Mouse (Mus musculus) adrenal gland, adult (tissue): ENCODE results near the gene Wdtc1.

Source experiments
- DNase-seq, 2 experiments: peaks; one replicate each; pipeline ENCODE4 v3.0.0; 2022 to 2023; ENCODE audit warnings: low spot score in 1 of 2; ENCODE audit not compliant: inconsistent age in 2 of 2

The Wdtc1 gene

DNA sequence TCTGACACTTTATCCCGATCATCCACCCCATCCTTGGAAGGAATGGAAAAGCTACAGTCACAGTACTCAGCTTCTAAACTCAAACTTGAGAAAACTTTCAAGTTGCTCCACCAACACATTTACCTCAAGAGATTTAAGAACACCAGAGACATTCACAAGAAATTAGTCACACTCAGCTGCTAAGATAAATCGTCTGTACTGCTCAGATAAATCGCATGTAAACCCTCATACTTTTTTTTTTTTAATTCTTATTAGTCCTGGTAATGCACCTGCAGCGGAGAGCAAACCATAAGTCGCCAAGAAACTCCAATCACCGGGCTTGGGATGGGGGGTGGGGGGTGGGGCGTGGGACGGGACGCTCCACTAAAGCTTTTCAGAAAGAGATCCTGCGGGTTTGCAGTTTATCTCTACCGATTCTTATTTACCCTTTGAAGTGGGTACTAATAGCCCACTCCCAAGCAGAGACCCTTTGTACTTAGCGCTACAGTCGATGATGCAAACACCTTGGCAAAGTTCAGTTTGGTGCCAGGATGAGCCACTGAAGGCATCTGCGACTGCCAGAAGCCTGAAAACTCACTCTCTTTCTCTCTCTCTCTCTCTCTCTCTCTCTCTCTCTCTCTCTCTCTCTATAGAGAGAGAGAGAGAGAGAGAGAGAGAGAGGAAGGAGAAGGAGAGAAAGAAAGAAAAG, 15.3 kb downstream of the Wdtc1 start:
- peak in 1 of 2 experiments; percentile 38 for DNase-seq

- DNase-seq: no peak
These were observed 20.0 kb downstream of the Wdtc1 start for GRCm38 (mm10) chr4:133333306-133333705.

GRCm38 (mm10) chr4:133330296-133330695, 23.0 kb downstream of the Wdtc1 start:
- no peak for DNase-seq

- no peak for DNase-seq
These were observed 25.2 kb downstream of the Wdtc1 start for GRCm38 (mm10) chr4:133328129-133328528.

DNA sequence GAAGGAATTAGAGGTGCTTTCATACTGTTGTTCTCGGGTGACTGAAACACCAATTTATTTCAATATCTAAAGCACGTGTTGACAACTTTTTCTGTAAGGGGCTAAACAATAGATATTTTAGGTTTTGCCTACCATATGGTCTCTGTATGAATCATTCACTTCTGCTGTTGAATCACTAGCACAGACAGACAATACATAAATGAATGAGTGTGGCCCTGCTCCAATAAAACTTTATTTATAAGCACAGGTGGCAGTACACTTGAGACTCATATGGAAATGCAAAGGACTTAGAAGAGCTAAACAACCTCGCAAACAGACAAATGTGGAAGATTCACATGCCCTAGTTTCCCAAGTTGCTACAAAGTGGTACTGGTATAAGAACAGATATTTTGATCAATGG, 33.6 kb downstream of the Wdtc1 start:
- DNase-seq: no peak

DNA sequence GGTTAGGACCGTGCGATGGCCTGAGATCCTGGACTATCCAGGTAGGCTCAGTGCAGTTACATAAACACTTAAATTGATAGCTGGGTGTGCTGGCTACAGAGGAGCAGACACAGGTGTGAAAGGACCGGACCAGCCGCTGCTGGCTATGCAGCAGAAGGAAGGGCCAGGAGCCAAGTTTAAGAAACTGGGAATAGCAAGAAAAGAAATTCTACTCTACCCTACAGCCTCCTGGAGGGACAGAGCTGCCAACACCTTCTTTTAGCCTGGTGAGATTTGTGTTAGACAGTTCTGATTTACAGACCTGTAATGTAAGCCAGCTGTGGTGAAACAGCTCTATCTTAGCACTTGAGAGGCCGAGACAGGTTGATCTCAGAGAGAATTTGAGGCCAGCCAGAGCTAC, 37.3 kb downstream of the Wdtc1 start:
- no peak for DNase-seq

GRCm38 (mm10) chr4:133314896-133315295, 38.4 kb downstream of the Wdtc1 start:
- DNase-seq: peak in 1 of 2 experiments; percentile 71

- peak; percentile 82 to 95 for DNase-seq
These were observed 43.3 kb downstream of the Wdtc1 start for GRCm38 (mm10) chr4:133309948-133310347.

DNA sequence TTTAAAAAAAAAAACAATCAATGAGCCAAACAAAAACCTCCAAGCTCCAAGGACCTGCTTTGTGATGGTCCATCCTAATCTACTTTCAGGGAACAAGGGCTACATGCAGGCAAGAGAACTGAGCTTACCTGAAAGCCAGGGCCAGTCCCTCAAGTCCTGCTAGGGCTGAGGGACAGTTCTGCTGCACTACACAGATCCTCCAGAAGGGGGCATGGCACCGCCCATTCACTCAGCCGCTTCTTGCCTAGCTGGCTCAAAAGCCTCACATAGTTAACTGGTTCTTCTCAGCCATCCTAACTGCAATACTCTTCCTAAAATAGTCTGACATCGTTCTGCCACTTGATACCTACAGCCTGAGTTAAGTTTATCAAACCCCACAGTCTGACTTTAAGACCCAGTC, 46.0 kb downstream of the Wdtc1 start:
- peak; percentile 55 to 88 for DNase-seq

- DNase-seq: no peak
These were observed 47.5 kb downstream of the Wdtc1 start for GRCm38 (mm10) chr4:133305825-133306224.

DNA sequence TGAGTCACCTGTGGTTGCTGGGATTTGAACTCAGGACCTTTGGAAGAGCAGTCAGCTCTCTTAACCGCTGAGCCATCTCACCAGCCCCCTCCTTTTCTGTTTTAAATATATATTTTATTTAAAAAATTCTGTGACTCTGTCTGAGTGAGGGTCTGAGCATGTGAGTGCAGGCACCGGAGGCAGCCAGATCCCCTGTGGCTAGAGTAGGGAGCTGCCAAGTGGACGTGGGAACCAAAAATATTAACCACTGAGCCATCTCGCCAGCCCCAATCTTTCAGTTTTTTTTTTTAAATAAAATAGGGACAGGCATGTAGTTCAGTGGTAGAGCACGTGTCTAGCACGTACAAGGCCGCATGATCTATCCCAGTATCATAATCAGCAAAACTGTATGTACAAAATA, 48.5 kb downstream of the Wdtc1 start:
- DNase-seq: no peak

- DNase-seq: no peak
These were observed 50.6 kb downstream of the Wdtc1 start for GRCm38 (mm10) chr4:133302668-133303067.

- DNase-seq: peak; percentile 66 to 88
These were observed 51.5 kb downstream of the Wdtc1 start for GRCm38 (mm10) chr4:133301802-133302201.

DNA sequence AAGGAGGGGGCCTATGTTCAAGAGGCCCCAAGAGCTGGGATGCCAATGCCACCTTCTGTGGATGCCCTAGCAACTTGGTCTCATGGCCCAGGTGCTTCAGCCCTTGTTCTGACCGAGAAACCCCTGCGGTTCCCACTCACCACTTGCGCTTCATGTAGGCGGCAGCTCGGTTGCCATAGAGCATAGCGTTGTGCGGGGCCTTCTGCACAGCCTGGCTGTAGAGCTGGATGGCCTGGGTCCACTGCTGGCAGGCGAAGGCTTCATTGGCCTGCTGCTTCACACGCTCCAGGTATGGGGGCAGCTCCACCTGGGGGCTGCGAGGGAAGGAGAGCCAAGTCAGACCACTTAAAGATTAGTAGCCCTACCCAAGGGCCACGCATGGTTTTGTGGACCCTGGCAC, 52.9 kb downstream of the Wdtc1 start:
- no peak for DNase-seq

DNA sequence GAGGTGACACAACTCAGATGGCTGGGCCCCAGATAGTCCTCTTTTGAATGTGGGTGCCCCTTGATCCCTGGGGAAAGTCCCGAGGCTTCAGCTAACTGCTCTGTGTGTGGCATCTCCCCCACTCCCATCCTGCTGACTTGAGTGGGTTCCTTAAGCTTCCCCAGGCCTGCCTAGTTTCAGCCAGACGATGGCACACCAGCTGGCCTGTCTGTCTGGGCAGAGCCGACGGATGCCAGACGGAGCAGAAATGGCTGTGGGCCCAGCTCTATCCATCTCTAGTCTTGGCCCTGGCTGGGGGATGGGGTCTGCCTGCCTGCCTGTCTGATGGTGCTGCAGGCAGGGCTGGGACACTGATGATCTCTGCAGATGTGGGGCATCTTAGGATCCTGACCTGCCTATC, 53.6 kb downstream of the Wdtc1 start:
- no peak for DNase-seq

GRCm38 (mm10) chr4:133298516-133299365, 54.5 kb downstream of the Wdtc1 start:
- peak; percentile 70 to 78 for DNase-seq

DNA sequence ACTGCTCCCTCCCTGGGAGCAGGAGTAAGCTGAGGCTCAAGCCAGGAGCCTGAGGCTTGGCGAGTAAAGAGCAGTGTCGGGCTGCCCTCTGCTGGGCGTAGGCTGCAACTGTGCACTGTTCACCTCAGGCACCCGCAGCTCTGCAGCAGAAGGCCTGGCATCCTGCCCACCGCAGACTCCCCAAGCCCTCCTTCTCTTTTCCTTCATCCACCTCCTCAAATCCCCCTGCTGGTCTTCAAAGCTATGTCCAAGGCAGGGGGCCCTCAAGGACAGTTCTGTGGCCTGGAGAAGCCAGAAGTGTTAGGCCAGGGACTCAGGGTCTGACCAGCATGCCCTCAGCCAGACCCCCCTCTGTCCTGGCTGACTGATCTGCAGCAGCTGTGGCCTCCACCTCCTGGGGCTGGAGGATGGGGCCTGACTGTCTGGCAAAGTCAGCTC, 55.5 kb downstream of the Wdtc1 start:
- DNase-seq: peak; percentile 85 to 94

- peak in 1 of 2 experiments; percentile 56 for DNase-seq
These were observed 55.9 kb downstream of the Wdtc1 start for GRCm38 (mm10) chr4:133297360-133297759.

GRCm38 (mm10) chr4:133294084-133294483, 59.2 kb downstream of the Wdtc1 start:
- no peak for DNase-seq

DNA sequence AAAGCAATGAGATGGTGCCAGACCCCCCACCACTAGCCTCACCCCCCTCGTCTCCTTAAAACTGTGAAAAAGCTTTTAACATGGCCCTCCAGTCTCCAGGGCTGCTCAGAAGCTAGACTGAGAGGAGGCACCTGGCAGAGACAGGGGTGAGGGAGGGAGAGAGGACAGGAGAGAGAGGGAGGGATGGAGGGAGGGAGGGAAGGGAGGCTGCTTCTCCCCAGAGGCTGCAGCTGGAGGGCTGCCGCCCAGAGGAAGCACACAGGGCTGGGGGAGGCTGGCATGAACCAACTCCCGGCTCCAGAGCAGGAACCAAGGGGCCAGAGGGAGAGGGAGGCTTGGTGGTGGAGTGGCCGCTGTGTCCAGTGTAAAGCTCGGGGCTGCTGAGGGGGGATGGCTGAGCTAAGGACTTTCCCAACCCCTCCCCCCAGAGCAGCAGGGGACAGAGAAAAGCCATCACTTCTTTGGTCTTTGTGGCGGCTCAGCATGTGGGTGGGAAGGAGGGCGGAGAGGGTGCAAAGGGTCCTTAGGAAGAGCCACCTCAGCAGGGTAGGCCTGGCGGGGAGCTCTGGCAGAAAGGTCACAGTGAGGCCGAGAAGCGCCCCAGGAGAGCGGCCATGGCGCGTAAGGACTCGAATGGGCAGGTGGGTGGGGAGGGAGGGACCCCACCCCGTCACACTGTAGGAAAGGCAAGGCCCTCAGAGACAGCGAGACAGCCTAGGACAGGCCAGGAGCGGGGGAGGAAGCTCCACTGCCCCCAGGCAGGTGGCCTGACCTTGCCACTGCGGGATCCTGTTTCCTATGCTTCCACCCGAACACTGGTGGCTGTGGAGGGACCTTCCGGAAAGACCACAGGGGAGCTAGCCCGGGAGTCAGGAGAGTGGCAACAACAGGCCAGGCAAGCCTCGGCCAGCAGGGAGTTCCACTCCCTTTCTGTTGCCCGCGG, 60.1 kb downstream of the Wdtc1 start:
- DNase-seq: no peak

GRCm38 (mm10) chr4:133292405-133292804, 60.9 kb downstream of the Wdtc1 start:
- DNase-seq: no peak
